Mouse (Mus musculus) heart, postnatal 36 days (tissue): ENCODE results near the gene Olfr434. TPM values are rescaled to one million over a fixed set of nuclear protein-coding genes. Genes with fewer than 3 reads are reported as not detected.

Source experiments
- total RNA-seq, 2 experiments: library from RNA; stranded (reverse); gene quantifications; 2 replicates each; pipeline ENCODE4 v1.2.3; 2021

Gene Olfr434
- total RNA-seq, 2 experiments from 2014 or later: not detected

Other genes with a start within 250 kb of the Olfr434 start
- gene Olfr441, start 106.7 kb upstream of the Olfr434 start, total RNA-seq: not detected
- not detected for gene Olfr237-ps1, start 66.5 kb upstream of the Olfr434 start, total RNA-seq
- gene Olfr437, start 49.7 kb upstream of the Olfr434 start, total RNA-seq: not detected
- gene Olfr13, start 40.9 kb upstream of the Olfr434 start, total RNA-seq: not detected
- not detected for gene Olfr435, start 15.9 kb upstream of the Olfr434 start, total RNA-seq
- gene Olfr47, start 18.5 kb downstream of the Olfr434 start, total RNA-seq: not detected
- gene Arhgef5, start 52.6 kb downstream of the Olfr434 start, total RNA-seq: 10 to 100 TPM; 14.0 to 14.1 TPM
- not detected for gene Nobox, start 96.5 kb downstream of the Olfr434 start, total RNA-seq